Mouse (Mus musculus) E14TG2a.4 (cell line): Measurements from ENCODE around the gene Rpp25.

Experiments used
- CTCF ChIP-seq: conservative IDR thresholded peaks from 2 replicates; pipeline ENCODE4 v1.5.1; 2014; ENCODE audit warnings: low read length
- NANOG ChIP-seq: IDR thresholded peaks from 2 replicates; pipeline ENCODE4 v1.6.1; 2014; ENCODE audit warnings: borderline replicate concordance, low read length, mixed read lengths
- POU5F1 ChIP-seq: IDR thresholded peaks from 2 replicates; pipeline ENCODE4 v1.6.1; 2014; ENCODE audit warnings: low read length, borderline replicate concordance

DNA sequence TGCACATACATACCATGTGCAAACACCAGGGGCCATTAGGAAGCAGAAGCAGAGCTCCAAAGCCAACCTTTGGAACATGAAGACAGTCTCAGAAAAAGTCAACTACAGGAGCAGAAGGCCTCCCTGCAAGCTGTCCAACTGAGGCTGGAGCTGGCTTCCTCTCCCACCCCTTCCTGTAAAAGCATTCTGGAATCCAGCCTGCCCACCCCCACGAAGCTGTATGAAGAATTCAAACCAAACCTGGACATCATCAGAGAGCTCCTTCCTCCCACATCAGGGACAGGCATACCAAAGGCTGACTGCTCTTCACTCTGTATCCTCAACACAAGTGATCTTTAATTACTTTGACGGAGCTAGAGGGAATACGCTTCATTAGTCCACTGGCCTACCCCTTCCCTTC lies 40.1 kb downstream of the Rpp25 start:
- no peak for TF ChIP-seq CTCF
- TF ChIP-seq POU5F1, result no peak
- no peak for TF ChIP-seq NANOG
